Mouse (Mus musculus): ENCODE results near the gene D17H6S53E. TPM values are rescaled to one million over a fixed set of nuclear protein-coding genes. Genes with fewer than 3 reads are reported as not detected.
A peak's percentile ranks its signal among the peaks of the same experiment; 100 is the strongest.

Gene D17H6S53E
- polyA plus RNA-seq, 1 experiment from 2014 or later = 8.3 TPM

- no peak overlapping the region for H3K4me3 ChIP-seq
- H3K36me3 ChIP-seq (replicated peaks) = peaks cover 74% of the 10 kb centered on the region
- no peak overlapping the region for H3K27ac ChIP-seq
- no peak overlapping the region for H3K4me2 ChIP-seq
- WGBS = 74% methylated on average over 16 of the region's 16 CpGs
- no peak overlapping the region for H3K9ac ChIP-seq
- ATAC-seq (replicated peaks) = no peak
- no peaks in the 10 kb centered on the region for H3K27me3 ChIP-seq (replicated peaks)
- no peaks in the 10 kb centered on the region for H3K9me3 ChIP-seq
- H3K4me1 ChIP-seq = peaks cover 29% of the 10 kb centered on the region
Observed at GRCm38 (mm10) chr17:35140490-35140996, 14.4 kb downstream of the D17H6S53E start.

DNA sequence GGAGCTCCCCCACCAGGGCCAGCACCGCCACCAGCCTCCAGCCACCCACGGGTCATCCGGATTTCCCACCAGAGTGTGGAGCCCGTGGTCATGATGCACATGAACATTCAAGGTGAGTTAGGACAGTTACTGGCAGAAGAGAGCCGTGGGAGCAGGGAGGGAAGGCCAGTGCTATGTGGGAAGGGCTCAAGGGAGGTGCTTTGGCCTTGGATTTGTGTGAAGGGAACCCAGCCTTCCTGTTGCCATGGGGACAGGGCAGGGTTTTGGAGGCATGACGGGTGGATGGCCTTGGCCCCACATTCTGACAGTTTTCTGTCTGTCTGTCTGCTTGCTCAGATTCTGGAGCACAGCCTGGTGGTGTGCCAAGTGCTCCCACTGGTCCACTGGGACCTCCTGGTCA is 15.8 kb downstream of the D17H6S53E start:
- Histone ChIP-seq H3K4me1 (peaks cover 20% of the 10 kb centered on the region), H3K27me3 (replicated peaks) (no peaks in the 10 kb centered on the region), H3K9me3 (no peaks in the 10 kb centered on the region), H3K27ac (no peak overlapping the region), H3K4me3 (no peak overlapping the region), H3K9ac (no peak overlapping the region), H3K4me2 (no peak overlapping the region), H3K36me3 (replicated peaks) (peaks cover 88% of the 10 kb centered on the region)
- no peak for ATAC-seq (replicated peaks)
- 89% methylated on average over 6 of the region's 6 CpGs for WGBS

DNA sequence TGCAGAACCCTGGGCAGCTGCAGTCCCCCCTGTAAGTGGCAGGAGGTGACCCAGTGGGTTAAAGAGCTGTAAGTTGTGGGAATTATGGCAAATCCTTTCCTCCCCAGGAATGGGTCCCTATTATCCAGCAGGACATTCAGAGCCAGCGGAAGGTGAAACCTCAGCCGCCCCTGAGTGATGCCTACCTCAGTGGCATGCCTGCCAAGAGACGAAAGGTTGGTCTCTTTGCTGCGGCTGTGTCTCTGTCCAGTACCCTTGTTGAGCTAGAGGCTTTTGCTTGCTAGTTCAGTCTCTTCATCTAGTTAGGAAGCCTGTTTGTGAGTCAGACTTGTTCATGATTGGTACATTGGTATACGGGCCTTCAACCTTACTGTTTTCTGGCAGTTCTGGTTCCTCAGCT is 20.0 kb downstream of the D17H6S53E start:
- ATAC-seq (replicated peaks) = no peak
- Histone ChIP-seq H3K4me3 (no peak overlapping the region), H3K9me3 (no peaks in the 10 kb centered on the region), H3K4me2 (no peak overlapping the region), H3K4me1 (no peaks in the 10 kb centered on the region), H3K27me3 (replicated peaks) (no peaks in the 10 kb centered on the region), H3K36me3 (replicated peaks) (peaks cover 95% of the 10 kb centered on the region), H3K9ac (no peak overlapping the region), H3K27ac (no peak overlapping the region)
- 88% methylated on average over 5 of the region's 5 CpGs for WGBS

DNA sequence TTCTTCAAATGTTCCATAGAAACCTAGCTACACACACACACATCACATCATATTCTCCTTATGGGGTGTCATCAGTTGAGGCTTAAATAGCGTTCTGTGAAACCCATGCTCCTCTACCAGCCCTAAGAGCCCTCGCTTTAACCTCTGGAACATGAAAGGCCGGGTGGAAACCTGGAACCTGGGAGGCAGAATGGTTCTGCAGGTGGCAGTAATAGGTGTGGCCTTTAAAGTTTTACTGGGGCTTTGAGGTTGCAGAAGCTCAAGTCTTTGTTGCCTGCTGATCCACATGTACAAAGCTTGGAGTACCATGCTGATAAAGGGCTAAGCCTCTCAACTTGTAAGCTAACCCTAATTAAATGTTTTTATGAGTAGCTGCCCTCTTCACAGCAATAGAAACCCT is 21.2 kb downstream of the D17H6S53E start:
- H3K4me1 ChIP-seq = no peaks in the 10 kb centered on the region
- ATAC-seq (replicated peaks) = no peak
- peak overlapping the region; percentile 45; the same call in 1 of the 2 replicates for H3K27ac ChIP-seq
- H3K4me3 ChIP-seq = no peak overlapping the region
- H3K9me3 ChIP-seq = no peaks in the 10 kb centered on the region
- H3K4me2 ChIP-seq = no peak overlapping the region
- WGBS = 65% methylated on average over 3 of the region's 3 CpGs
- no peak overlapping the region for H3K9ac ChIP-seq
- peaks cover 95% of the 10 kb centered on the region for H3K36me3 ChIP-seq (replicated peaks)
- H3K27me3 ChIP-seq (replicated peaks) = no peaks in the 10 kb centered on the region

GRCm38 (mm10) chr17:35147922-35148639 is 21.9 kb downstream of the D17H6S53E start:
- Histone ChIP-seq H3K36me3 (replicated peaks) (peaks cover 95% of the 10 kb centered on the region), H3K27ac (0 out of 2 replicates have a peak overlapping the region, but pooled peaks have one; percentile 45), H3K4me3 (no peak overlapping the region), H3K27me3 (replicated peaks) (no peaks in the 10 kb centered on the region), H3K4me2 (no peak overlapping the region), H3K9ac (no peak overlapping the region), H3K4me1 (no peaks in the 10 kb centered on the region), H3K9me3 (no peaks in the 10 kb centered on the region)
- no peak for ATAC-seq (replicated peaks)
- WGBS = 72% methylated on average over 5 of the region's 5 CpGs

- 92% methylated on average over 4 of the region's 4 CpGs for WGBS
- Histone ChIP-seq H3K27me3 (replicated peaks) (no peaks in the 10 kb centered on the region), H3K4me3 (no peak overlapping the region)
Observed at GRCm38 (mm10) chr17:35152121-35152520, 25.9 kb downstream of the D17H6S53E start.

DNA sequence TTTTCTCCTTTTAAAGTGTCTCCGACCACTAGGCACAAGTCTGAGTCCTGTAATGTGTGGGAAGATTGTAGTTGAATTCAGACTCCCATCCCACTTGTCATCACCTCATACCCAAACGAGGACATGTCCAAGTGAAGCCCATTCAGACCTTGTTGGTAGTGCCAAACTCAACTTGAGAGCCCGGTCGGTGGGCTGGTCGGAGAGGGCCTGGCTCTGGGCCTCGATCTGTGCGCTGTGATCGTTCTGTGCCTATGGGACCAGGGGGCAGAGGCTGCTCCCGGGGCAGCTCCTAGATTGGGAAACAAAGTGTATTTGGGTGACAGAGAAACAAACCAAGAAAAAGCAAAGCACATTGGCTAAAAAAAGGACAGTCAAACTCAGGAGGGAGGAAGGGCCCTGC is 26.9 kb downstream of the D17H6S53E start:
- 94% methylated on average over 9 of the region's 9 CpGs for WGBS

More at GRCm38 (mm10) chr17:35152121-35152520, 25.9 kb downstream of the D17H6S53E start:
- Histone ChIP-seq H3K4me1 (no peaks in the 10 kb centered on the region), H3K36me3 (replicated peaks) (peaks cover 95% of the 10 kb centered on the region), H3K4me2 (no peak overlapping the region), H3K27ac (no peak overlapping the region), H3K9ac (no peak overlapping the region), H3K9me3 (no peaks in the 10 kb centered on the region)
- ATAC-seq (replicated peaks) = no peak

DNA sequence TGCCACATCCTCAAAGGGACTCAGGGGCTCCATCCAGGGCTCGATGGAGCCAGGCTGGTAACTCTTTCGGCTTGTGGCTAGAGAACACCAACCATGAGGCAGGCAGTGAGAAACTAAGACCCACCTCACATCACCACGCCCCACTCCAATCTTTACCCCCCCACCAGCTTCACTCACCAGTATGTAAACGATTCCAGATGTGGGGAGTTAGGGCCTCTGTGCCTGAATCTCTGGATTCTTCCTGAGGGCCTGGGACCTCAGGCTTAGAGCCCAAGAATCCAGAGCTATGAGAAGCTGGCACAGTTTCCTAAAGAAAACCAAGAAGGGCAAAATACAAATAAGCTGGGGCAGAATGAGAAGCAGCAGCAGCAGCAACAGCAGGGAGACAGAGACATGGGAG is 27.8 kb downstream of the D17H6S53E start:
- H3K4me2 ChIP-seq = no peak overlapping the region
- no peak for ATAC-seq (replicated peaks)
- no peak overlapping the region for H3K9ac ChIP-seq
- H3K9me3 ChIP-seq = no peaks in the 10 kb centered on the region
- H3K36me3 ChIP-seq (replicated peaks) = peaks cover 97% of the 10 kb centered on the region
- H3K4me1 ChIP-seq = no peaks in the 10 kb centered on the region
- no peak overlapping the region for H3K4me3 ChIP-seq
- H3K27me3 ChIP-seq (replicated peaks) = no peaks in the 10 kb centered on the region
- 90% methylated on average over 4 of the region's 4 CpGs for WGBS
- no peak overlapping the region for H3K27ac ChIP-seq

More for the DNA sequence above, 26.9 kb downstream of the D17H6S53E start:
- Histone ChIP-seq H3K4me2 (no peak overlapping the region), H3K4me3 (no peak overlapping the region), H3K9ac (no peak overlapping the region), H3K4me1 (no peaks in the 10 kb centered on the region), H3K27ac (no peak overlapping the region), H3K9me3 (no peaks in the 10 kb centered on the region), H3K36me3 (replicated peaks) (peaks cover 97% of the 10 kb centered on the region), H3K27me3 (replicated peaks) (no peaks in the 10 kb centered on the region)
- ATAC-seq (replicated peaks) = no peak

DNA sequence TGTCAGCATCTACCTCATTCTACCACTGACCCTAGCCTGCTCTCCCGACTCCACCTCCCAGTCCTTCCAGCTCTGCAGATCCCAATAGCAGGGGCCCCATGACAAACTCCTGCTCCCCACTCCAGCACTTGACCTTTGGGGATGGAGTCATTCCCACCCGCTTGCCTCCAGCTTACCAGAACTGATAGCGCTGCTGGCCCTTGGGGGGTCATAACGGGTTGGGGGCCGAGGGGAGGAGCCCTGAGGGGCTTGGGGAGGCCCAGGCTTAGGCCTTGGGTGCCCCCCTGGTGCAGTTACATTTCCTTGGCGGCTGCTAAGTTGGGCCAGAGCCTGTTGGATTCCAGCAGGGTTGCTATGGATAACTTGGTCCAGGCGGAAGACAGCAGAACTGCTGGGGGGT is 28.4 kb downstream of the D17H6S53E start:
- H3K4me2 ChIP-seq = no peak overlapping the region
- H3K36me3 ChIP-seq (replicated peaks) = peaks cover 97% of the 10 kb centered on the region
- ATAC-seq (replicated peaks) = no peak
- no peak overlapping the region for H3K9ac ChIP-seq
- no peaks in the 10 kb centered on the region for H3K4me1 ChIP-seq
- no peaks in the 10 kb centered on the region for H3K9me3 ChIP-seq
- H3K27me3 ChIP-seq (replicated peaks) = no peaks in the 10 kb centered on the region
- H3K27ac ChIP-seq = no peak overlapping the region
- WGBS = 72% methylated on average over 7 of the region's 7 CpGs
- no peak overlapping the region for H3K4me3 ChIP-seq

- Histone ChIP-seq H3K27ac (no peak overlapping the region), H3K36me3 (replicated peaks) (peaks cover 95% of the 10 kb centered on the region), H3K4me2 (no peak overlapping the region), H3K9ac (no peak overlapping the region), H3K9me3 (no peaks in the 10 kb centered on the region), H3K27me3 (replicated peaks) (no peaks in the 10 kb centered on the region), H3K4me3 (no peak overlapping the region), H3K4me1 (no peaks in the 10 kb centered on the region)
- WGBS = 93% methylated on average over 12 of the region's 12 CpGs
- ATAC-seq (replicated peaks) = no peak
Observed at GRCm38 (mm10) chr17:35155451-35155850, 29.3 kb downstream of the D17H6S53E start.

DNA sequence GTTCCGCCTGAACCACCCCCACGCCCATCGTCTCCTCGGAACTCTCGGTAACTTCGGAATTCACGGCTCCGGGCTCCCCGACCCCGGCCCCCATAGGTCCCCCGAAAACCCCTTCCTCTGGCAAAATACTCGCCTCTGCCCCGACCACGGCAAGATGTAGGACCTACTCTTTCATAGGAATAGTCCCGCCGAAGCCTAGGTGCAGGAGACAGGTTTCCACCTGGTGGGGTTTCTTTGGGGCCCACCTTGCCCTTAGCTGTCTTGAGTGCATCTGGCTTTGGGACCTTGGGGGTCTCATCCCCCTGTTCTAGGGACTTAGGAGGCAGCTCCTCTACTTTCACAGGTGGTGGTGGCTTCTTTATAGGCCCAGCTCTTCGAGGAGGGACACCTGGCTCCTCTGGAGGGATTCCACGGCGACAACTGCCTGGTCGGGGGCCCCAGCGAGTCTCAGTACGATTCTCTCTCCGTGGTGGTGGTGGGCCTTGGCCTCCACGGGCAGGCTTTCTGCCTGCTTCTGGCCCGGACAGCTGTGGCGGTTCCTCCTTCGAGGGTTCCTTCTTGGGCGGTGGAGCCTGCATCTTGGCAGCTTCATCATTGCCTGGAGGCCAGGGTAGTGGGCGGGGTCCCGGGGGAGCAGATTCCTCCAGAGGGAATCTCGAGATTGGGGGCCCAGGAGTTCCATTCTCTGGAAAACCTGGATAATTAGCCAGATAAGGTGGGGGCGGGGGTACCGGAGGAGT is 30.5 kb downstream of the D17H6S53E start:
- ATAC-seq (replicated peaks) = no peak
- Histone ChIP-seq H3K4me3 (no peak overlapping the region), H3K27ac (no peak overlapping the region), H3K9ac (no peak overlapping the region), H3K27me3 (replicated peaks) (no peaks in the 10 kb centered on the region), H3K4me2 (no peak overlapping the region), H3K9me3 (no peaks in the 10 kb centered on the region), H3K4me1 (peaks cover 6% of the 10 kb centered on the region), H3K36me3 (replicated peaks) (peaks cover 98% of the 10 kb centered on the region)
- 93% methylated on average over 33 of the region's 33 CpGs for WGBS

DNA sequence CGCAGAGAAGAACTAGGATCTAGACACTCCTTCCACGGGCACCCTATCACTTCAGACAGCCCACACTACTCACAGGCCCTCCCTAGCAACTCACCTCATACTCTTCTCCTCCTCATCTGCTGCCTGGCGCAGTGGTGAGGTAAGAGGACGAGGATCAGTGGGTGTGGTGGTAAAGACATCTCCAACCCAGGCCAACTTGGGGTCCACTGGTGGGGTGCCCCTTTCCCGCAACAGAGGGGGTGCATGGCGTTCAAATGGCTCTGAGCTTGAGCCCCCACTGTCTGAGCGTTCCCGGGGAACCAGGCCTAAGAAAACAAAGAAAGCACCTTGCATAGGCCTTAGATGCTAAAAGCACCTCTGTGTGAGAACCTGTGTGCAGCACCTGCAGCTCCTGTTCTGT is 31.1 kb downstream of the D17H6S53E start:
- H3K4me2 ChIP-seq = no peak overlapping the region
- 94% methylated on average over 8 of the region's 8 CpGs for WGBS
- no peak overlapping the region for H3K27ac ChIP-seq
- no peak overlapping the region for H3K4me3 ChIP-seq
- no peaks in the 10 kb centered on the region for H3K9me3 ChIP-seq
- peaks cover 12% of the 10 kb centered on the region for H3K4me1 ChIP-seq
- no peak for ATAC-seq (replicated peaks)
- no peaks in the 10 kb centered on the region for H3K27me3 ChIP-seq (replicated peaks)
- peaks cover 95% of the 10 kb centered on the region for H3K36me3 ChIP-seq (replicated peaks)
- no peak overlapping the region for H3K9ac ChIP-seq

All from midbrain, embryonic 15.5 days (tissue).